Mouse (Mus musculus) T-helper 2 cell (primary cell): ENCODE measurements around the gene Bri3bp.

Source experiments
- in situ Hi-C: fragments of 300-600 bp; cut with MboI, MseI; formaldehyde crosslinking; loops from one replicate; pipeline ENCODE4 v1.15.1; 2025; ENCODE audit warnings: high pct_unique_total_duplicates

The Bri3bp gene

GRCm38 (mm10) chr5:125449306-125449705 lies 7.9 kb downstream of the Bri3bp start:
- in situ Hi-C loops, result no loop called here

GRCm38 (mm10) chr5:125452573-125452972 lies 11.2 kb downstream of the Bri3bp start:
- in situ Hi-C loops, result no loop called here

- in situ Hi-C loops, result no loop called here
These were observed 14.7 kb downstream of the Bri3bp start for GRCm38 (mm10) chr5:125456100-125456499.

GRCm38 (mm10) chr5:125457538-125457937 lies 16.2 kb downstream of the Bri3bp start:
- in situ Hi-C loops, result no loop called here

GRCm38 (mm10) chr5:125460574-125460973 lies 19.2 kb downstream of the Bri3bp start:
- in situ Hi-C loops, result no loop called here

GRCm38 (mm10) chr5:125461868-125462445 lies 20.6 kb downstream of the Bri3bp start:
- in situ Hi-C loops, result no loop called here

GRCm38 (mm10) chr5:125465192-125465591 lies 23.8 kb downstream of the Bri3bp start:
- in situ Hi-C loops, result no loop called here

- in situ Hi-C loops, result no loop called here
These were observed 24.3 kb downstream of the Bri3bp start for GRCm38 (mm10) chr5:125465701-125466106.

- in situ Hi-C loops, result no loop called here
These were observed 25.1 kb downstream of the Bri3bp start for GRCm38 (mm10) chr5:125466483-125466882.

GRCm38 (mm10) chr5:125467261-125467660 lies 25.9 kb downstream of the Bri3bp start:
- in situ Hi-C loops, result no loop called here

- in situ Hi-C loops, result no loop called here
These were observed 29.3 kb downstream of the Bri3bp start for GRCm38 (mm10) chr5:125470713-125471112.

- in situ Hi-C loops, result no loop called here
These were observed 31.6 kb downstream of the Bri3bp start for GRCm38 (mm10) chr5:125472796-125473475.

GRCm38 (mm10) chr5:125475030-125475429 lies 33.7 kb downstream of the Bri3bp start:
- in situ Hi-C loops, result no loop called here

- in situ Hi-C loops, result no loop called here
These were observed 34.4 kb downstream of the Bri3bp start, which contains the start of gene Aacs for GRCm38 (mm10) chr5:125475601-125476285. Gene Aacs (plus strand): TSS chr5:125475814.

GRCm38 (mm10) chr5:125476286-125476625 lies 34.9 kb downstream of the Bri3bp start:
- in situ Hi-C loops, result no loop called here

- in situ Hi-C loops, result no loop called here
These were observed 35.4 kb downstream of the Bri3bp start for GRCm38 (mm10) chr5:125476799-125477198.

- in situ Hi-C loops, result no loop called here
These were observed 36.2 kb downstream of the Bri3bp start for GRCm38 (mm10) chr5:125477533-125477932.

GRCm38 (mm10) chr5:125478037-125478436 lies 36.7 kb downstream of the Bri3bp start:
- in situ Hi-C loops, result no loop called here

- in situ Hi-C loops, result no loop called here
These were observed 38.0 kb downstream of the Bri3bp start for GRCm38 (mm10) chr5:125479376-125479775.

- in situ Hi-C loops, result no loop called here
These were observed 39.3 kb downstream of the Bri3bp start for GRCm38 (mm10) chr5:125480434-125481231.

- in situ Hi-C loops, result no loop called here
These were observed 41.1 kb downstream of the Bri3bp start for GRCm38 (mm10) chr5:125482474-125482873.
